Mouse (Mus musculus) heart, postnatal 25 days (tissue): Measurements from ENCODE around the gene Naa35. TPM values are rescaled to one million over a fixed set of nuclear protein-coding genes. Genes with fewer than 3 reads are reported as not detected.
"Not testable (repeated sequence)": the region's sequence is repeated elsewhere in the genome, so short reads cannot be mapped to it uniquely, and the experiment has no call there.

ENCODE experiments used
- DNase-seq: peaks from one replicate; pipeline ENCODE4 v3.0.0; 2022; ENCODE audit warnings: low spot score
- intact Hi-C: fragments of 180-260 bp; cut with DNase I; formaldehyde crosslinking; loops from one replicate; pipeline ENCODE4 v1.15.1; 2025
- total RNA-seq, 2 experiments: library from RNA; stranded (reverse); gene quantifications; 2 replicates each; pipeline ENCODE4 v1.2.3; 2021

Naa35 gene
- total RNA-seq, 2 experiments from 2014 or later, result 78.6 to 96.1 TPM

- no peak for DNase-seq
- intact Hi-C loops, result no loop called here
Observed at GRCm38 (mm10) chr13:59565945-59566520, 19.0 kb upstream of the Naa35 start.

GRCm38 (mm10) chr13:59571107-59571506, 14.0 kb upstream of the Naa35 start:
- DNase-seq, result no peak
- intact Hi-C loops, result no loop called here

- intact Hi-C loops, result no loop called here
- peak; percentile 4 for DNase-seq
Observed at GRCm38 (mm10) chr13:59572549-59572948, 12.5 kb upstream of the Naa35 start.

DNA sequence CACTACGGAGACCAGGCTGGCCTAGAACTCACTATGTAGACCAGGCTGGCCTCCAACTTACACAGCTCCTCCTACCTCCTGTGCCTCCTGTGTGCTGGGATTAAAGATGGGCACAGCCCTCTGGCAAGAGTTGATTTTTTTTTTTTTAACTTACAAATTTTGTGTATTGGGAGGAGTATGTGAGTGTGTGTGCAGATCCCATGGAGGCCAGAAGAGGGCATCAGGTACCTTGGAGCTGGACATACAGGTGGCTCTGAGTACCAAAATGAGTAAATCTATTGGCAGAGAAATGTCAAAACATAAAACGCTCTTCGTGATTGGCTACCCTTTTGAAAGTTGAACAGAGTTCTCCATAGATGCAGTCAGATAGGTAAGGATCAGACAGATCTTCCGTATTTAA, 4.1 kb upstream of the Naa35 start:
- intact Hi-C loops, result no loop called here
- no peak for DNase-seq

DNA sequence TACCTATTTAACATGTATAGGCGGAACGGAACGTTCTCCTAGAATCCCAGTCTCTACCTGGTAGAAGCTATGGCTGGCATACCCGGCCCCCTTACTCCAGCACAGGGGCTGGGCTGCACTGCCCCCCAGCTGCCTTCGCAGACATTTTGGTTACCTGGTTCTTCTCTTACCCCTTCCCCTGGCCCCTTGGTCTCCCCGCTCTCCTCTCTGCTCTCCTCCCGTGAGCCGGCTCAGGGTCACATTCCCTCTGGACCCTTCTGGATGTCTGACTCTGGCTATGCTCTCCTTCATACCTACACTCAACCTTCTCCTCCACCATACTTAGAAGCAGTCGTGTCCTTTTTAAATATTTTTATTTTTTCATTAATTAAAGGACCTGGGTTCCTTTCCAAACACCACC, 578 bp upstream of the Naa35 start:
- DNase-seq, result peak; percentile 17
- intact Hi-C loops, result no loop called here

- no peak for DNase-seq
- intact Hi-C loops, result loop anchor here (5.0 kb wide), 2 partner anchors 33 to 68 kb away; no protein-coding TSS in a partner anchor
Observed at GRCm38 (mm10) chr13:59585648-59586005, 568 bp downstream of the Naa35 start.

- no peak for DNase-seq
- intact Hi-C loops, result loop anchor here (5.0 kb wide), 2 partner anchors 35 to 70 kb away; no protein-coding TSS in a partner anchor
Observed at GRCm38 (mm10) chr13:59587201-59587600, 2.1 kb downstream of the Naa35 start.

DNA sequence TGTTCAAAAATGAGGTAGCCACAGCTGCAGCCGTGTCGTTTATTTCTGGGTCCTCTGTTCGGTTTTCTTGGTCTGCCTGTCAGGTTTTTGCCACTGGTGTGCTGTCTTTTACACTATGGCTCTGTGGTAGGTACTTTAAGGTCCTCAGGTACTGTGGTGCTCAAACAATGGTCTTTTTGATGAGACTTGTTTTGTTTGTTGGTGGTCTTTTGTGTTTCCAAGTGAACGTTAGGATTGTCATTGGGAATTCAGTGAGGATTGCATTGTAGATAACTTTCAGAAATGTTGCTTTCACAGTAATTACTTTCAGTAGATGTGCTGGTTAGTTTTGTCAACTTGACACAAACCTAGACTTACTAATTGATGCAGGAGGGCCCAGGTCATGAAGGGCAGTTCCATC, 4.6 kb downstream of the Naa35 start:
- intact Hi-C loops, result loop anchor here (5.0 kb wide), 2 partner anchors 37 to 72 kb away; no protein-coding TSS in a partner anchor
- DNase-seq, result no peak

DNA sequence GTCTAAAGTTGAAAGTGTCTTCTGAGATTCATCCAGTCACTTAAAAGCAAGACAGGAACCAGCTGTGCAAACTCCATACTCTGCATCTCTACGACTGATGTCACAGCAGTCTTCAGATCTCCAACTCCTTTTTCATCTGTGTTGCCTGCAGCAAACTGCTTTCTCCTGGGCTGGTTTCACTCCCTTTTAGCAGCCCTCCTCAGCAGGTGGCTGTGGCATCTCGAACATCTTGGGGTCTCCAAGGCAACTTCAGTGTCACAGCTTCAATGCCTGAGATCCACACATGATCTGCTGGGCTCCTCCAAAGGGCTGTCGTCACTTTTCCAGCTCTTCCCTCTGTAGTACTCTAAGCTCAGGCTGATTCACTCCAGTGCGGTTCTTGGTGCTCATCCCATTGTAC, 5.6 kb downstream of the Naa35 start:
- intact Hi-C loops, result no loop called here
- DNase-seq, result no peak

- DNase-seq, intact Hi-C loops: not testable (repeated sequence)
Observed at GRCm38 (mm10) chr13:59592058-59592457, 7.0 kb downstream of the Naa35 start.

DNA sequence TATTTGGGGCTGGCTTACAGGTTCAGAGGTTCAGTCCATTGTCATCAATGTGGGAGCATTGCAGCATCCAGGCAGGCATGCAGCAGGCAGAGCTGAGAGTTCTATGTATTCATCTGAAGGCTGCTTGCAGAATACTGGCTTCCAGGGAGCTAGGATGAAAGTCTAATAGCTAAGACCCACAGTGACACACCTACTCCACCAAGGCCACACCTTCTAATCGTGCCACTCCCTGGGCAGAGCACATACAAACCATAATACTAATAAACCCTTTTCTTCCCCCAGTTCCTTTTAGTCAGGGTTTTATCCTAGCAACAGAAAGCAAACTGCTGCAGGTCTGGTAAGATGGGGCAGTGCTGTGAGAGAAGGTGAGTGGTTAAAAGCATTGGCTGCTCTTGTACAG, 7.6 kb downstream of the Naa35 start:
- no peak for DNase-seq

GRCm38 (mm10) chr13:59603096-59603495, 18.0 kb downstream of the Naa35 start:
- intact Hi-C loops, result no loop called here
- DNase-seq, result no peak

More for the DNA sequence above, 7.6 kb downstream of the Naa35 start:
- intact Hi-C loops, result no loop called here

DNA sequence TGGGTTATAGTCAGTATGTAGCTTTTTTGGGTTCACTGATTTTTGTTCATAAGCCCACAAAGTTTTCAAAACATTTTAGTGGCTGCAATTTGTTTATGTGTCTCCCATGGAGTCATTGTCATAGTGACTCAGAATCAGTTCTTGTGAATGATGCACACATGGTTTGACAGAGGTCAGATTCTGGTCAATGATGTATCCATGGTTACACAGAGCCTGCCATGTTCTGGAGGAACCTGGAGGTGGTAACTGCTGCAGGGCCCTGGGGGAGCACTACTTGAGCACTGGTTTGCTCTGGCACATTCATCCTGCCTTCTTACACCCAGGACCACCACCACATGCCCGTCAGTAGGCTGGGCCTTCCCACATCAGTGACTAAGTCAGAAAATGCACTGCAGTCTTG, 19.5 kb downstream of the Naa35 start:
- no peak for DNase-seq
- intact Hi-C loops, result no loop called here

GRCm38 (mm10) chr13:59605221-59605922, 20.3 kb downstream of the Naa35 start:
- no peak for DNase-seq
- intact Hi-C loops, result no loop called here

DNA sequence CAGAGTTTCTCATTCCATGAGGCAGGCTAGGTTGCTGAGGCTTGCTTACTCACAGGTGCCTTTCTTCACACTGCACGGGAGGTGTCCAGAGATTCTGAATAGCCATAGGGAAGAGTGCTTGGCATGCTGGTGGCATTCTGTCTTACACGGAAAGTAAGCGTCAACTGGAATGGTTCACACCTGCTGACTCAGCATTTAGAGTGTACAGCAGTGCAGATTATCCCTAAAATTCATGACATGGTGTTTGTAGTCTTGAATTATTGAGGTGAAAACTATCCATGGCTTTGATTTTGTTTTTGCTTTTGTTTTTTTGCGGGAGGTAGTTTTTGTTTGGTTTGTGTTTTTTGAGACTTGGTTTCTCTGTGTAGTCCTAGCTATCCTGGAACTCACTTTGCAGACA, 24.8 kb downstream of the Naa35 start:
- DNase-seq, result no peak
- intact Hi-C loops, result no loop called here

- intact Hi-C loops, result no loop called here
- DNase-seq, result no peak
Observed at GRCm38 (mm10) chr13:59610437-59610836, 25.4 kb downstream of the Naa35 start.

DNA sequence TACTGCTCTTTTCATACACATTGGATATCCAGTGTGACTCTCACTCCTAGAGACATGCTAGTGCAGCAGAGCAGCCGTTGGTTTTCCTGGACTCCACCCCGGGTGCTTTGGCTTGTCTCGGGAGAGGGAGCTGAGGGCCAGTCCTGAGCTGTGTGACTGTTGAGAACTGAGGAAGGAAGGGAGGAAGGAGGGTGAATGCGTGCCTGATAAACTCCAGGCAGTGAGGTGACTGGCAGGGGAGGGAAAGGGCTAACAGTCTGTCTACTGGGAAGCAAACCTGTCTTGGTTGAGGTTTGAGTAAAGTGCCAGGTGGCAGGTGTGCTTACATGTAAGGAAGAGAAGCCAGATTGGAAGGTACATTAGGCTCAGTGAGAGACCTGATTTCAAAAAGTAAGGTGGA, 28.8 kb downstream of the Naa35 start:
- intact Hi-C loops, result no loop called here
- DNase-seq, result no peak

DNA sequence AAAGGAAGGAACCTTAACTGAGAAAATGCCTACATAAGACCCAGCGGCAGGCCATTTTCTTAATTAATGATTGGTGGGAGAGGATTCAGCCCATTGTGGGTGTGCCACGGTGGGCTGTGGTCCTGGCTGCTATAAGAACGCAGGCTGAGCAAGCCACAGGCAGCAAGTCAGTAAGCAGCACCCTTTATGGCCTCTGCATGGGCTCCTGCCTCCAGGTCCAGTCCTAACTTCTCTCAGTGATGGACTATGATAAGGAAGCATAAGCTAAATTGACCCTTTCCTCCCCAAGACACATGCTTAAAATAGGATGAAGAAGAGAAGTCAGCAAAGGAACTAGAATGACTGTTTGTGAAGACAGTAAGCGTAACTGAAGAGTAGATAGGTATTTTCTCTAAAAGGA, 30.1 kb downstream of the Naa35 start:
- intact Hi-C loops, result no loop called here
- no peak for DNase-seq

GRCm38 (mm10) chr13:59615554-59615953, 30.5 kb downstream of the Naa35 start:
- intact Hi-C loops, result no loop called here
- no peak for DNase-seq

GRCm38 (mm10) chr13:59618463-59618862, 33.4 kb downstream of the Naa35 start:
- no peak for DNase-seq
- intact Hi-C loops, result no loop called here

GRCm38 (mm10) chr13:59621643-59622489, 36.8 kb downstream of the Naa35 start:
- no peak for DNase-seq
- intact Hi-C loops, result no loop called here
